Mouse (Mus musculus) G1E (cell line): Measurements from ENCODE around the gene Myo16. TPM values are rescaled to one million over a fixed set of nuclear protein-coding genes. Genes with fewer than 3 reads are reported as not detected.

Experiments used
- ATAC-seq: 2 replicates; pipeline ENCODE4 v1.8.0; 2016; ENCODE audit warnings: mild to moderate bottlenecking; ENCODE audit not compliant: insufficient number of reproducible peaks, poor library complexity, low FRiP score, severe bottlenecking; ENCODE audit errors: extremely low read depth
- DNase-seq: peaks from one replicate; pipeline ENCODE4 v3.0.0; 2012; ENCODE audit warnings: low spot score
- H3K27me3 ChIP-seq: 2 replicates; pipeline ENCODE4 v1.6.1; 2012; ENCODE audit warnings: mild to moderate bottlenecking, low read length, inconsistent platforms; ENCODE audit not compliant: insufficient read depth
- H3K36me3 ChIP-seq: replicated peaks from 2 replicates; pipeline ENCODE3; 2012; ENCODE audit warnings: mild to moderate bottlenecking, inconsistent platforms
- H3K4me1 ChIP-seq: 2 replicates; pipeline ENCODE4 v1.6.1; 2012; ENCODE audit warnings: low read depth, low read length, inconsistent platforms, mixed read lengths; ENCODE audit not compliant: insufficient read depth
- H3K4me3 ChIP-seq: 2 replicates; pipeline ENCODE4 v1.5.1; 2012; ENCODE audit warnings: low read depth, mild to moderate bottlenecking, inconsistent platforms, low read length, moderate library complexity, mixed read lengths
- H3K9me3 ChIP-seq: replicated peaks from 2 replicates; pipeline ENCODE4 v1.6.1; 2012; ENCODE audit warnings: inconsistent platforms
- CTCF ChIP-seq: IDR thresholded peaks from 2 replicates; pipeline ENCODE4 v1.5.1; 2012; ENCODE audit warnings: low read depth, low read length, inconsistent platforms, mixed read lengths
- GATA1 ChIP-seq: IDR thresholded peaks from 2 replicates; pipeline ENCODE4 v1.6.1; 2012; ENCODE audit warnings: borderline replicate concordance, low read length, inconsistent platforms, mixed read lengths
- GATA2 ChIP-seq: IDR thresholded peaks from 2 replicates; pipeline ENCODE4 v1.6.1; 2012; ENCODE audit warnings: low read depth, low read length, inconsistent platforms, borderline replicate concordance
- POLR2AphosphoS5 ChIP-seq: IDR thresholded peaks from 2 replicates; pipeline ENCODE4 v1.6.1; 2012; ENCODE audit warnings: low read depth, low read length, inconsistent platforms; ENCODE audit not compliant: insufficient replicate concordance
- TAL1 ChIP-seq: conservative IDR thresholded peaks from 2 replicates; pipeline ENCODE4 v1.6.1; 2012; ENCODE audit warnings: low read depth, low read length, inconsistent platforms, mixed read lengths
- polyA plus RNA-seq: library from polyadenylated mRNA; stranded (reverse); fragments of >175 nt; gene quantifications from 2 replicates; pipeline ENCODE4 v1.2.3, GENCODE M21; 2012
- total RNA-seq, 2 experiments: library from RNA; stranded (forward) in 1 of 2; stranded (reverse) in 1 of 2; fragments of 200-1000 nt in 1 of 2; fragments of >200 nt in 1 of 2; fragmentation: Nextera tagmentation in 1 of 2; gene quantifications; 2 replicates each; pipeline ENCODE4 v1.2.3; 2014 to 2017

Myo16 gene
- total and polyA plus RNA-seq, 3 experiments: 0.27 to 0.90 (median 0.38) TPM

- Histone ChIP-seq H3K36me3 (no peaks in the 10 kb centered on the region), H3K4me1 (no peaks in the 10 kb centered on the region), H3K9me3 (no peaks in the 10 kb centered on the region), H3K27me3 (no peaks in the 10 kb centered on the region), H3K4me3 (no peak overlapping the region)
- DNase-seq: no peak
- TF ChIP-seq CTCF: no peak
- no peak for TF ChIP-seq POLR2AphosphoS5
- TF ChIP-seq TAL1: no peak
- no peak for TF ChIP-seq GATA2
- ATAC-seq: no peak
Observed at GRCm38 (mm10) chr8:10174201-10174840, 20.6 kb downstream of the Myo16 start.

- ATAC-seq (no peak), DNase-seq (no peak)
- no peaks in the 10 kb centered on the region for H3K36me3 ChIP-seq
- no peak for TF ChIP-seq POLR2AphosphoS5
- no peak for TF ChIP-seq TAL1
- TF ChIP-seq GATA2: no peak
- TF ChIP-seq CTCF: no peak
- peaks cover 2% of the 10 kb centered on the region; the same call in 1 of the 2 replicates for H3K27me3 ChIP-seq
- no peaks in the 10 kb centered on the region for H3K4me1 ChIP-seq
- H3K4me3 ChIP-seq: no peak overlapping the region
- H3K9me3 ChIP-seq: no peaks in the 10 kb centered on the region
Observed at GRCm38 (mm10) chr8:10174841-10175680, 21.4 kb downstream of the Myo16 start.

DNA sequence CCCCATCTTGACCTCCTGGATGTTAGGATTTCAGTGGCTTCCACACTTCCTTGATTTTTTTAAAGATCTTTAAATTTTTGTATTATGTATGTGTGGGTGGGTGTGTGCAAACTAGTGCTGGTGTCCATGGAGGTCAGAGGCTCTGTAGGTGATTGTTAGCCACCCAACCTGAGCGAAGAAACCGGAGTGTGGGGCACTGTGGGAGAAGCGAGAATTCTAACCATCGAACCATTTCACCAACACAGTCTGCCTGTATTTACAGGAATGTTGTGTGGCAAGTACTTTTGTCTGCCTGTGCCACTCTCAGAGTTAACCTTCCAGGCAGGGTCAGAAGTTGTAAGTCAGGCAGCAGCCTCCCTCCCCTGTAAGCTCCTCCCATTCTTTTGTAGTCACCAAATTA, 22.3 kb downstream of the Myo16 start:
- Histone ChIP-seq H3K4me3 (no peak overlapping the region), H3K36me3 (no peaks in the 10 kb centered on the region), H3K9me3 (no peaks in the 10 kb centered on the region), H3K27me3 (peaks cover 2% of the 10 kb centered on the region; the same call in 1 of the 2 replicates), H3K4me1 (no peaks in the 10 kb centered on the region)
- DNase-seq (no peak), ATAC-seq (no peak)
- TF ChIP-seq POLR2AphosphoS5 (no peak), GATA2 (no peak), CTCF (no peak)

DNA sequence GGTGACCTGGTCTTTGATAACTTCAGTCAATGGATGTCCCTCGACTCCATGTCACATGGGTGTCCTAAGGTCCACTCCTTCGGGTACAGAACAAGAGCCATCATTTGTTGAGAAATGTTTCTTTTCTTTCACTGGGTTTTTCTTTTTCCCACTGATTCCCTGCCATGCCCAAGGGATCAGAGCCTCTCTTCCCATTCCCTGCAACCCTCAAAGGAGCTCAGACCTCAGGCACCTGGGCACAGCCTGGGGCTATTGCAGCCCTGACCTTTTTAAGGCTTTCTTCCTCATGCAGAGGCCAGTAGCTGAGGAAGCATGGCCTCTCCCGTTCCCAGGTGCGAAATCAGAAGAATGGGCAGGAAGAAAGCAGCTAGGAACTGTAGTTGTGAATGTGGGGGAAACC, 23.4 kb downstream of the Myo16 start:
- Histone ChIP-seq H3K27me3 (peaks cover 7% of the 10 kb centered on the region; the same call in 1 of the 2 replicates), H3K36me3 (no peaks in the 10 kb centered on the region), H3K4me1 (no peaks in the 10 kb centered on the region), H3K9me3 (no peaks in the 10 kb centered on the region), H3K4me3 (no peak overlapping the region)
- TF ChIP-seq GATA1: no peak
- TF ChIP-seq POLR2AphosphoS5: no peak
- TF ChIP-seq CTCF: no peak
- no peak for TF ChIP-seq GATA2
- TF ChIP-seq TAL1: no peak
- DNase-seq (no peak), ATAC-seq (no peak)

DNA sequence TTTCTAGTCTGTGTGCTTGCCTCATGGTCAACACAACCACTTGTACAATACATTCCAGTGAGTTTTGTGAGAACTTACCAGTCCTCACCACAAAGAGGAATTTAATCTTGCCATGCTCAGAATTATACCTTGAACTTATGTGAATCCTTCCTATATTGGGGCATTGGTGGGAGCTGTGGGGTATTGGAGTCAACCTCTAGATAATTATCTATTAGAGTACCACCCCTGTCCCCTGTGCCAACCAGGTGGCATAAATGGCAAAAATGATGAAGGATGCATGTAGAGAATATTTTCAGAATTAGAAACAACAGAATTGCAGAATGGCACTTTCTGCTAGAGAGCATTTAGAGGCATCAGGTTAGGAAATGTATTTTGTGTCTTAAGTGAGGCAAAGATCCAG, 25.3 kb downstream of the Myo16 start:
- no peak for TF ChIP-seq GATA1
- no peak for TF ChIP-seq GATA2
- TF ChIP-seq POLR2AphosphoS5: no peak
- TF ChIP-seq CTCF: no peak
- no peak for TF ChIP-seq TAL1
- DNase-seq: no peak
- ATAC-seq: no peak
- no peaks in the 10 kb centered on the region for H3K9me3 ChIP-seq
- no peak overlapping the region for H3K4me3 ChIP-seq
- H3K36me3 ChIP-seq: no peaks in the 10 kb centered on the region
- H3K4me1 ChIP-seq: no peaks in the 10 kb centered on the region
- H3K27me3 ChIP-seq: peaks cover 7% of the 10 kb centered on the region; the same call in 1 of the 2 replicates

DNA sequence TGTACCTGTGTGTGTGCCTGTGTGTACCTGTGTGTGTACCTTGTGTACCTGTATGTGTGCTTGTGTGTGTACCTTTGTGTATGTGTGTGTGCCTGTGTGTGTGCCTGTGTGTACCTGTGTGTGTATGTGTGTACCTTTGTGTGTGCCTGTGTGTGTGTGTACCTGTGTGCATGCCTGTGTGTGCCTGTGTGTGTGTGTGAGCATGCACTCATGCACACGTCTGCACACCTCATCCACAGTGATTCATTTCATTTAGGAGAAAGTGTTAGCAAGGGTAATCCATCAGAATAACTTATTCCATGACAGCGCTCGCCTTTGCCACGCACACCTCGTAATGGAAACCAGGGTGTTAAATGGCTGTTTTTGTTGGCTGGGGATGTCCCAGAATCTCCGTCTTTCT, 36.9 kb downstream of the Myo16 start:
- DNase-seq (no peak), ATAC-seq (no peak)
- no peak overlapping the region for H3K4me3 ChIP-seq
- TF ChIP-seq TAL1: no peak
- no peak for TF ChIP-seq GATA1
- no peak; the same call in 1 of the 2 replicates for TF ChIP-seq CTCF
- TF ChIP-seq GATA2: no peak
- TF ChIP-seq POLR2AphosphoS5: no peak
- H3K4me1 ChIP-seq: no peaks in the 10 kb centered on the region
- no peaks in the 10 kb centered on the region for H3K27me3 ChIP-seq
- peaks cover 9% of the 10 kb centered on the region for H3K9me3 ChIP-seq
- H3K36me3 ChIP-seq: no peaks in the 10 kb centered on the region
